Mouse (Mus musculus) small intestine, adult 2 months (tissue): ENCODE measurements around the gene Tmem82.

Experiments
- CTCF ChIP-seq: fragments of 200-500 bp; IDR thresholded peaks from 2 replicates; pipeline ENCODE4 v1.5.1; 2012; ENCODE audit warnings: low read depth, mild to moderate bottlenecking, control low read depth, inconsistent platforms, low read length, moderate library complexity, mixed read lengths; ENCODE audit not compliant: insufficient replicate concordance, insufficient read length; ENCODE audit errors: extremely low read depth
- POLR2A ChIP-seq: fragments of 200-500 bp; IDR thresholded peaks from 2 replicates; pipeline ENCODE4 v1.6.1; 2012; ENCODE audit warnings: low read depth, mild to moderate bottlenecking, control low read depth, inconsistent platforms, low read length, moderate library complexity

DNA sequence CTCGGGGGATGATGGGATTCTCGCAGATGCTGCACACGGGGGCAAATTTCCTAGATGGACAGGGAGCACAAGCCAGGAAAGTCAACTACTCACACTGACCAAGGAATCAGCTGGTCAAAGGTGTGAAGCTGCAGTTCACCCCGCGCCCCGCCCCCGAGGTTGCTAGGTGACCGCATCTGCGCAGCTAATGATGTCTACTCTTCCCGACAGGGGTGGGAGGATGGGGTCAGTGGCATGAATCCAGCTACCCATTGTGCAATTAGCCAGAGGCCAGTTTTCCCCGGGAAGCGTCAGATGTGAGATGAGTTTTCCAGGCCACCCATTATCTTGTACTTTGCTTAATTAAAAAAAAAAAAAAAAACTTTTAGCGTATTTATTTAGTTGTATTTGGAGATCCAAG is 37.4 kb downstream of the Tmem82 start:
- no peak for TF ChIP-seq POLR2A
- TF ChIP-seq CTCF = no peak
